Mouse (Mus musculus) adrenal gland, postnatal 10 days (tissue): ENCODE results near the gene Myf5. TPM values are rescaled to one million over a fixed set of nuclear protein-coding genes. Genes with fewer than 3 reads are reported as not detected.

Source experiments
- DNase-seq: peaks from one replicate; pipeline ENCODE4 v3.0.0; 2021; ENCODE audit warnings: mixed read lengths
- long read RNA-seq, 2 experiments: library from polyadenylated mRNA; stranded (forward); transcript quantifications; one replicate each; pipeline ENCODE4 v2.0.0; 2021
- total RNA-seq, 2 experiments: library from RNA; stranded (reverse); gene quantifications; 2 replicates each; pipeline ENCODE4 v1.2.3; 2021

Gene Myf5
- under 1 TPM; 0.15 to 0.48 TPM for total RNA-seq
- long read RNA-seq, experiment 1, result 0 reads
- long read RNA-seq, experiment 2, result 0 reads

GRCm38 (mm10) chr10:107485870-107486269 lies at the start of gene Myf5:
TSS of gene Myf5 (minus strand) at chr10:107486134.
- no peak for DNase-seq

- DNase-seq, result no peak
Measured at GRCm38 (mm10) chr10:107528758-107529157, 42.8 kb upstream of the Myf5 start.

- no peak for DNase-seq
Measured at GRCm38 (mm10) chr10:107519216-107519615, 33.3 kb upstream of the Myf5 start.

- DNase-seq, result no peak
Measured at GRCm38 (mm10) chr10:107516641-107517040, 30.7 kb upstream of the Myf5 start.

GRCm38 (mm10) chr10:107514735-107515134 lies 28.8 kb upstream of the Myf5 start:
- DNase-seq, result no peak

GRCm38 (mm10) chr10:107506397-107506796 lies 20.5 kb upstream of the Myf5 start:
- DNase-seq, result no peak

- DNase-seq, result no peak
Measured at GRCm38 (mm10) chr10:107503430-107503829, 17.5 kb upstream of the Myf5 start.

GRCm38 (mm10) chr10:107502193-107502592 lies 16.3 kb upstream of the Myf5 start:
- DNase-seq, result no peak

- DNase-seq, result no peak
Measured at GRCm38 (mm10) chr10:107499656-107500055, 13.7 kb upstream of the Myf5 start.

- no peak for DNase-seq
Measured at GRCm38 (mm10) chr10:107496402-107496801, 10.5 kb upstream of the Myf5 start.

GRCm38 (mm10) chr10:107494568-107494967 lies 8.6 kb upstream of the Myf5 start, which contains the start of gene Myf6:
TSS of gene Myf6 (minus strand) at chr10:107494737.
- DNase-seq, result no peak

GRCm38 (mm10) chr10:107493580-107494474 lies 7.9 kb upstream of the Myf5 start:
- DNase-seq, result no peak

GRCm38 (mm10) chr10:107492867-107493579 lies 7.1 kb upstream of the Myf5 start:
- DNase-seq, result no peak

GRCm38 (mm10) chr10:107488654-107489315 lies 2.9 kb upstream of the Myf5 start:
- no peak for DNase-seq

- DNase-seq, result no peak
Measured at GRCm38 (mm10) chr10:107486770-107487169, 836 bp upstream of the Myf5 start.

GRCm38 (mm10) chr10:107484050-107484449 lies 1.9 kb downstream of the Myf5 start:
- no peak for DNase-seq

- no peak for DNase-seq
Measured at GRCm38 (mm10) chr10:107473497-107473896, 12.4 kb downstream of the Myf5 start.

- no peak for DNase-seq
Measured at GRCm38 (mm10) chr10:107471712-107472111, 14.2 kb downstream of the Myf5 start.

GRCm38 (mm10) chr10:107467819-107468218 lies 18.1 kb downstream of the Myf5 start:
- DNase-seq, result no peak

GRCm38 (mm10) chr10:107449496-107450330 lies 36.2 kb downstream of the Myf5 start:
- DNase-seq, result no peak

GRCm38 (mm10) chr10:107442781-107443180 lies 43.2 kb downstream of the Myf5 start:
- peak; percentile 43 for DNase-seq

- no peak for DNase-seq
Measured at GRCm38 (mm10) chr10:107436967-107437366, 49.0 kb downstream of the Myf5 start.
